Mouse (Mus musculus) megakaryocyte, embryonic 14.5 days (primary cell): ENCODE data around the gene Gm20388.

ENCODE experiments used
- FLI1 ChIP-seq: IDR thresholded peaks from 2 replicates; pipeline ENCODE4 v1.6.1; 2012; ENCODE audit warnings: low read length, inconsistent platforms, mixed read lengths
- GATA1 ChIP-seq: IDR thresholded peaks from 3 replicates; pipeline ENCODE4 v1.6.1; 2012; ENCODE audit warnings: mixed read lengths, low read length, inconsistent platforms, borderline replicate concordance

DNA sequence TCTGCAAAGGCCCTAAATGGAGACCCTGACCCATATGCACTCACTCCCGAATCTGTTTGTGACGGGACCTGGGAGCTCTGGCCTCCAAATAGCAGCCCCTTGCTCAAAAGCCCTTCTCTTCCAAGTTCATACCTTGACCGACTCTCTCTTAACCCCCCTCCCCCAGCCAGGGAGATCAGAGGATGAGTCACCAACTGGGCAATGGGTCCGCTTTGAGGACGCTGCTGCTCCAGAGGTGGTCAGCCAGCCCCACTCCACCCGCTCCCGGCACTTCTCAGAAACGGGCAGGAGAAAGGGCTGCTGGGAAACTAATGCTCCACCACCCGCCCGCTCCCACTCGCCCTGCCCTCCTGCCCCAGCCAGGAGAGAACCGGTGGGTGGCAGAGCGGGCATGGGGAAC is 1165.3 kb downstream of the Gm20388 start:
- TF ChIP-seq GATA1 = no peak
- TF ChIP-seq FLI1 = no peak
